Mouse (Mus musculus): ENCODE measurements around the gene Cdh11.

Cdh11 gene

GRCm38 (mm10) chr8:102785592-102786416, at the start of gene Cdh11:
Gene Cdh11 (minus strand): TSS chr8:102785642.
- DNase-seq (ENCODE audit: low spot score) = no peak

- no peak for DNase-seq (ENCODE audit: low spot score)
Observed at GRCm38 (mm10) chr8:102813959-102814358, 28.5 kb upstream of the Cdh11 start.

- no peak for DNase-seq (ENCODE audit: low spot score)
Observed at GRCm38 (mm10) chr8:102790303-102790702, 4.9 kb upstream of the Cdh11 start.

- DNase-seq (ENCODE audit: low spot score) = no peak
Observed at GRCm38 (mm10) chr8:102786467-102787360, 1.3 kb upstream of the Cdh11 start.

GRCm38 (mm10) chr8:102784835-102785455, 497 bp downstream of the Cdh11 start:
- DNase-seq (ENCODE audit: low spot score) = peak; percentile 38

- DNase-seq (ENCODE audit: low spot score) = peak; percentile 17
Observed at GRCm38 (mm10) chr8:102783821-102784591, 1.4 kb downstream of the Cdh11 start.

- no peak for DNase-seq (ENCODE audit: low spot score)
Observed at GRCm38 (mm10) chr8:102782707-102783489, 2.5 kb downstream of the Cdh11 start.

- peak; percentile 32 for DNase-seq (ENCODE audit: low spot score)
Observed at GRCm38 (mm10) chr8:102780899-102781298, 4.5 kb downstream of the Cdh11 start.

GRCm38 (mm10) chr8:102774594-102774993, 10.8 kb downstream of the Cdh11 start:
- no peak for DNase-seq (ENCODE audit: low spot score)

- DNase-seq (ENCODE audit: low spot score) = no peak
Observed at GRCm38 (mm10) chr8:102771456-102771855, 14.0 kb downstream of the Cdh11 start.

- no peak for DNase-seq (ENCODE audit: low spot score)
Observed at GRCm38 (mm10) chr8:102753839-102754238, 31.6 kb downstream of the Cdh11 start.

- no peak for DNase-seq (ENCODE audit: low spot score)
Observed at GRCm38 (mm10) chr8:102742940-102743339, 42.5 kb downstream of the Cdh11 start.

- no peak for DNase-seq (ENCODE audit: low spot score)
Observed at GRCm38 (mm10) chr8:102742008-102742591, 43.3 kb downstream of the Cdh11 start.

- DNase-seq (ENCODE audit: low spot score) = no peak
Observed at GRCm38 (mm10) chr8:102740963-102741362, 44.5 kb downstream of the Cdh11 start.

- no peak for DNase-seq (ENCODE audit: low spot score)
Observed at GRCm38 (mm10) chr8:102738961-102739487, 46.4 kb downstream of the Cdh11 start.

GRCm38 (mm10) chr8:102738395-102738794, 47.0 kb downstream of the Cdh11 start:
- no peak for DNase-seq (ENCODE audit: low spot score)

- DNase-seq (ENCODE audit: low spot score) = no peak
Observed at GRCm38 (mm10) chr8:102734419-102734818, 51.0 kb downstream of the Cdh11 start.

- DNase-seq (ENCODE audit: low spot score) = no peak
Observed at GRCm38 (mm10) chr8:102726206-102726935, 59.1 kb downstream of the Cdh11 start.

GRCm38 (mm10) chr8:102725496-102725895, 59.9 kb downstream of the Cdh11 start:
- no peak for DNase-seq (ENCODE audit: low spot score)
